In genomic region chrX:152342903-152343302, GRCm38 (mm10) we compare ENCODE assay signal across 7 mouse cellular contexts. TPM values are rescaled to one million over a fixed set of nuclear protein-coding genes. Genes with fewer than 3 reads are reported as not detected.
A peak's percentile ranks its signal among the peaks of the same experiment; 100 is the strongest.
DNase-seq lines count a peak whose midpoint lies in the region; ATAC-seq lines count a peak whose summit lies in the region.

No protein-coding gene starts in this region.

- no peaks in the 10 kb centered on the region for H3K36me3 ChIP-seq in neural tube, embryonic 11.5 days (ENCODE audit: control insufficient read depth, insufficient read depth, low read length)
- peaks cover 31% of the 10 kb centered on the region for H3K36me3 ChIP-seq in forebrain, embryonic 13.5 days (ENCODE audit: poor library complexity, severe bottlenecking)
- no peaks in the 10 kb centered on the region; the same call in 1 of the 2 replicates for H3K36me3 ChIP-seq in liver, embryonic 11.5 days (ENCODE audit: control insufficient read depth, insufficient read depth, low read length)
- no peaks in the 10 kb centered on the region for H3K36me3 ChIP-seq in stomach, embryonic 15.5 days

- H3K27ac ChIP-seq in neural tube, embryonic 11.5 days (ENCODE audit: low read depth, low read length), result peak overlapping the region; percentile 70
- peak overlapping the region; percentile 88 for H3K27ac ChIP-seq in forebrain, embryonic 13.5 days
- H3K27ac ChIP-seq in liver, embryonic 11.5 days (ENCODE audit: low read depth, low read length), result no peak overlapping the region
- H3K27ac ChIP-seq in stomach, embryonic 15.5 days, result peak overlapping the region; percentile 83

- WGBS in neural tube, embryonic 11.5 days, result 28% methylated on average over 6 of the region's 6 CpGs
- WGBS in forebrain, embryonic 13.5 days, result 31% methylated on average over 6 of the region's 6 CpGs
- WGBS in liver, embryonic 11.5 days, result 21% methylated on average over 6 of the region's 6 CpGs
- 33% methylated on average over 6 of the region's 6 CpGs for WGBS in stomach, embryonic 15.5 days

- H3K4me3 ChIP-seq in neural tube, embryonic 11.5 days (ENCODE audit: low read depth, low read length), result peak overlapping the region; percentile 18
- peak overlapping the region; percentile 60 for H3K4me3 ChIP-seq in forebrain, embryonic 13.5 days
- peak overlapping the region; percentile 67 for H3K4me3 ChIP-seq in liver, embryonic 11.5 days (ENCODE audit: low read depth, low read length)
- peak overlapping the region; percentile 60 for H3K4me3 ChIP-seq in stomach, embryonic 15.5 days (replicated peaks)

- H3K4me2 ChIP-seq in neural tube, embryonic 11.5 days (ENCODE audit: low read depth), result peak overlapping the region; percentile 35
- H3K4me2 ChIP-seq in forebrain, embryonic 13.5 days, result peak overlapping the region; percentile 50
- H3K4me2 ChIP-seq in liver, embryonic 11.5 days, result peak overlapping the region; percentile 71
- peak overlapping the region; percentile 47 for H3K4me2 ChIP-seq in stomach, embryonic 15.5 days

- H3K4me1 ChIP-seq in neural tube, embryonic 11.5 days (ENCODE audit: control insufficient read depth, insufficient read depth, low read length), result no peaks in the 10 kb centered on the region; the same call in 1 of the 2 replicates
- H3K4me1 ChIP-seq in forebrain, embryonic 13.5 days, result peaks cover 16% of the 10 kb centered on the region
- 0 out of 2 replicates have a peak, but pooled peaks cover 5% of the 10 kb centered on the region for H3K4me1 ChIP-seq in liver, embryonic 11.5 days (replicated peaks; ENCODE audit: control insufficient read depth, insufficient read depth, low read length)
- no peaks in the 10 kb centered on the region for H3K4me1 ChIP-seq in stomach, embryonic 15.5 days

- DNase-seq in neural tube, embryonic 11.5 days (ENCODE audit: low spot score), result no peak
- DNase-seq in neural tube, embryonic 10.5 days (ENCODE audit: extremely low spot score, low spot score), result no peak
- no peak for DNase-seq in liver, embryonic 11.5 days (ENCODE audit: low spot score)
- DNase-seq in layer of hippocampus, adult 18-20 months (ENCODE audit: low spot score in 2 of 2), result no peak
- no peak for DNase-seq in thymus, adult 18-20 months

- peaks cover 44% of the 10 kb centered on the region for H3K27me3 ChIP-seq in neural tube, embryonic 11.5 days (ENCODE audit: control insufficient read depth, insufficient read depth, low read length)
- peaks cover 62% of the 10 kb centered on the region for H3K27me3 ChIP-seq in forebrain, embryonic 13.5 days
- H3K27me3 ChIP-seq in liver, embryonic 11.5 days (replicated peaks; ENCODE audit: control insufficient read depth, insufficient read depth, low read length), result peaks cover 61% of the 10 kb centered on the region
- peaks cover 9% of the 10 kb centered on the region; the same call in 1 of the 2 replicates for H3K27me3 ChIP-seq in stomach, embryonic 15.5 days (replicated peaks)

- H3K9ac ChIP-seq in neural tube, embryonic 11.5 days (ENCODE audit: low read length), result no peak overlapping the region
- no peak overlapping the region for H3K9ac ChIP-seq in forebrain, embryonic 13.5 days
- H3K9ac ChIP-seq in liver, embryonic 11.5 days (ENCODE audit: low read depth, low read length), result no peak overlapping the region
- H3K9ac ChIP-seq in stomach, embryonic 15.5 days, result no peak overlapping the region

- no peak for ATAC-seq in neural tube, embryonic 11.5 days (ENCODE audit: insufficient read depth, low FRiP score, low TSS enrichment)
- ATAC-seq in forebrain, embryonic 13.5 days, result no peak
- no peak for ATAC-seq in liver, embryonic 11.5 days (replicated peaks; ENCODE audit: low FRiP score)
- ATAC-seq in stomach, embryonic 15.5 days (ENCODE audit: insufficient read depth, low FRiP score, low read depth), result no peak

- H3K9me3 ChIP-seq in neural tube, embryonic 11.5 days (ENCODE audit: control insufficient read depth, low read length), result no peaks in the 10 kb centered on the region
- no peaks in the 10 kb centered on the region for H3K9me3 ChIP-seq in forebrain, embryonic 13.5 days (replicated peaks)
- H3K9me3 ChIP-seq in liver, embryonic 11.5 days (ENCODE audit: control insufficient read depth, low read length), result no peaks in the 10 kb centered on the region
- H3K9me3 ChIP-seq in stomach, embryonic 15.5 days, result no peaks in the 10 kb centered on the region

RNA-seq across cellular contexts. Expression of gene Tspyl2, which starts 0.7 kb away (rescaled TPM):
- 32.3 and 34.4 TPM in 2 replicates for polyA plus RNA-seq in neural tube, embryonic 11.5 days (2014; fragmentation: Nextera tagmentation; extraction: Ambion mirVana)
- polyA plus RNA-seq in forebrain, embryonic 13.5 days (2015; fragmentation: Nextera tagmentation; extraction: Ambion mirVana), result 44.2 and 46.1 TPM in 2 replicates
- 14.6 and 16.1 TPM in 2 replicates for polyA plus RNA-seq in liver, embryonic 11.5 days (2014; fragmentation: Nextera tagmentation; extraction: Ambion mirVana)
- 29.8 and 34.0 TPM in 2 replicates for polyA plus RNA-seq in stomach, embryonic 15.5 days (2015; fragmentation: Nextera tagmentation; extraction: Ambion mirVana)
- total RNA-seq in layer of hippocampus, adult 18-20 months (2021), result 100 to 1,000 TPM; 110 to 121 TPM

RNA-seq across cellular contexts. Expression of gene Kantr, which starts 15.6 kb away (rescaled TPM):
- 17.0 and 17.8 TPM in 2 replicates for polyA plus RNA-seq in neural tube, embryonic 11.5 days (2014; fragmentation: Nextera tagmentation; extraction: Ambion mirVana)
- polyA plus RNA-seq in forebrain, embryonic 13.5 days (2015; fragmentation: Nextera tagmentation; extraction: Ambion mirVana), result 21.1 and 21.5 TPM in 2 replicates
- polyA plus RNA-seq in liver, embryonic 11.5 days (2014; fragmentation: Nextera tagmentation; extraction: Ambion mirVana), result 9.4 and 9.5 TPM in 2 replicates
- polyA plus RNA-seq in stomach, embryonic 15.5 days (2015; fragmentation: Nextera tagmentation; extraction: Ambion mirVana), result 15.7 and 16.4 TPM in 2 replicates
- total RNA-seq in layer of hippocampus, adult 18-20 months (2021), result 10 to 100 TPM; 51.1 to 55.2 TPM

RNA-seq across cellular contexts. Expression of gene Gpr173, which starts 25.6 kb away (rescaled TPM):
- polyA plus RNA-seq in neural tube, embryonic 11.5 days (2014; fragmentation: Nextera tagmentation; extraction: Ambion mirVana), result 5.8 and 6.1 TPM in 2 replicates
- 8.4 and 8.7 TPM in 2 replicates for polyA plus RNA-seq in forebrain, embryonic 13.5 days (2015; fragmentation: Nextera tagmentation; extraction: Ambion mirVana)
- 1.0 and 1.4 TPM in 2 replicates for polyA plus RNA-seq in liver, embryonic 11.5 days (2014; fragmentation: Nextera tagmentation; extraction: Ambion mirVana)
- 2.9 TPM in 2 replicates for polyA plus RNA-seq in stomach, embryonic 15.5 days (2015; fragmentation: Nextera tagmentation; extraction: Ambion mirVana)
- total RNA-seq in layer of hippocampus, adult 18-20 months (2021), result 10 to 100 TPM; 12.0 to 14.4 TPM
